Mouse (Mus musculus) activated CD4-positive, CD25-positive, alpha-beta regulatory T cell, adult 4 months (primary cell): Measurements from ENCODE around the gene Lpo. TPM values are rescaled to one million over a fixed set of nuclear protein-coding genes. Genes with fewer than 3 reads are reported as not detected.
A peak's percentile ranks its signal among the peaks of the same experiment; 100 is the strongest.

Experiments
- ATAC-seq: one replicate; pipeline ENCODE4 v1.8.0; 2017
- polyA plus RNA-seq, 2 experiments: library from polyadenylated mRNA; unstranded; fragments of 100-300 nt; shearing (Covaris generic); gene quantifications; one replicate each; pipeline ENCODE4 v1.2.1; 2017

The Lpo gene
- polyA plus RNA-seq, 2 experiments from 2014 or later = not detected

- ATAC-seq = no peak
These were observed 69.8 kb downstream of the Lpo start for GRCm38 (mm10) chr11:87758161-87758911.

- ATAC-seq = peak; percentile 10
These were observed 70.8 kb downstream of the Lpo start for GRCm38 (mm10) chr11:87757001-87757954.

Other genes with a start within 250 kb of the Lpo start
- 10 to 100 TPM; 10.2 to 11.1 TPM for gene Mtmr4, start 236.1 kb downstream of the Lpo start, polyA plus RNA-seq
- gene Hsf5, start 211.1 kb downstream of the Lpo start, polyA plus RNA-seq = under 1 TPM in 1 of 2 experiments, not detected in 1; 0.11 TPM
- gene Rnf43, start 165.6 kb downstream of the Lpo start, polyA plus RNA-seq = 10 to 100 TPM; 23.8 to 25.3 TPM
- gene Supt4a, start 90.7 kb downstream of the Lpo start, polyA plus RNA-seq = 100 to 1,000 TPM; 373 to 410 TPM
- gene Tspoap1, start 67.7 kb downstream of the Lpo start, polyA plus RNA-seq = 1 to 10 TPM; 1.6 to 2.4 TPM
- not detected for gene Mpo, start 34.7 kb downstream of the Lpo start, polyA plus RNA-seq
- gene Mks1, start 24.9 kb upstream of the Lpo start, polyA plus RNA-seq = 1 to 10 TPM; 4.7 to 4.8 TPM
- not detected for gene Epx, start 47.2 kb upstream of the Lpo start, polyA plus RNA-seq
- gene Olfr462, start 64.0 kb upstream of the Lpo start, polyA plus RNA-seq = not detected
- gene Olfr463, start 69.1 kb upstream of the Lpo start, polyA plus RNA-seq = not detected
- gene Olfr464, start 92.7 kb upstream of the Lpo start, polyA plus RNA-seq = not detected
- 1 to 10 TPM; 4.3 to 4.4 TPM for gene Dynll2, start 159.2 kb upstream of the Lpo start, polyA plus RNA-seq
- gene Srsf1, start 219.1 kb upstream of the Lpo start, polyA plus RNA-seq = 10 to 100 TPM; 32.1 to 38.4 TPM
- gene Vezf1, start 240.0 kb upstream of the Lpo start, polyA plus RNA-seq = 10 to 100 TPM; 20.6 to 21.0 TPM